Mouse (Mus musculus) embryonic fibroblast, embryonic 13.5 days (primary cell): ENCODE measurements around the gene Rpl31.

Source experiments
- CTCF ChIP-seq: IDR thresholded peaks from 2 replicates; pipeline ENCODE4 v1.5.1; 2011; ENCODE audit warnings: mild to moderate bottlenecking, control low read depth, low read length, moderate library complexity, borderline replicate concordance; ENCODE audit not compliant: insufficient read depth
- POLR2A ChIP-seq: IDR thresholded peaks from 2 replicates; pipeline ENCODE4 v1.6.1; 2011; ENCODE audit warnings: low read depth, mild to moderate bottlenecking, control low read depth, low read length, moderate library complexity

DNA sequence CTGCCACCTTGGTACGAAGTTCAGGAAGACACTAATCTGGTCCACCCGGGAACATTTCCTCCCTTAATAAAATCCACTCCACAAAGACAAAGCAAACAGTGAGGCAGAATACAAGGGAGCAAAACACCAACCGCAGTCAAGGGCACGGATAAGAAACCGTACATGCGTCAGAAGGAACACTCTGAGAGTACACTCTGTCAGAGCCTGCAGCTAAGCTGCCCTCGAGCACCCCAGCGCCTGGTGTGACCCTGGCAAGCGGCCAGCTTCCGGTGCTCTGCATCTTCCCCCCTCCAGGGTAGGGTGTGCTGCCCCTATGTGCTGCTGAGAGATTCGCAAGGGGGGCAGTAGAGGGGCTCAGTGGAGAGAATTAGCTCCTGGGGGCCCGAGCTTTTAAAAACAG lies 50.2 kb downstream of the Rpl31 start:
- TF ChIP-seq POLR2A (no peak), CTCF (no peak)
